7 mouse cellular contexts compared by ENCODE assay signal in the genomic region with DNA sequence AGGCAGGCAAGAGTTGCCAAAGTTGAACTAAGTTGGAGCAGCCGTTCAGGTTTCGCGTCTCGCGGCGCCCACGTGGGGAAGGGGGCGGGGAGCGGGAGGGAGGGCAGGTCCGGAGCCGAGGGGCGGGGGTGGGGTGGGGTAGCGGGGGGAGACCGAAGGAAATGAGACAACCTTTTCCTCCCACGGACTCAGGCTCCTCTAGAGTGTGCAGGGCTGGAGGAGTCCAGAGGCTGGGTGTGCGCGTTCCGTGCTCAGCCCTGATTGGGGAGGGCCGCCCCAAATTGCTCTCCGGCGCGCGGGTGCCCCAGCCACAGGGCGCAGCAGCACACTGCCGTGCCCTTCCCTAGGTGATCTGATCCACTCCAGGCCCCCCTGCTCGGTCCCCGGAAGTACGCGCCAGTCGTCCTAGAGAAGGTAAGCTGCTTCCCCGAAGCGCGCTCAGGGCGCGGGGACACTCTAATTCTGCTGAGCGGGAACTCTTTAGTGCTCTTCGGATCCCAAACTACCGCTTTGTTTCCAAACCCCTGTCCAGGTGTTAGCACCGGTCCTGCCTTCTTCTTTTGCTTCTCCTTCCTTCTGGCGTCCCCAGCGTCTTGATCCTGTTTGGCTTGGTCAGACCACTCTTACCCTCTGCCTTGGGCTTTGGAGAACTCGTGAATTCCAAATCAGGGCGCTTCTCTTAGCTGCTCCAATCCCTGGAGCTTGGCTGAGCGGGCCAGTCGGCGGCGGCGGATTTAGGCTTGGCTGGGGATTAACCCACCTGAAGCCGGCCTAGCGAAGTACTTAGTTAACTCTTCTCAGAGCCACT. TPM values are rescaled to one million over a fixed set of nuclear protein-coding genes. Genes with fewer than 3 reads are reported as not detected.
DNase-seq lines count a peak whose midpoint lies in the region; ATAC-seq and TF ChIP-seq lines count a peak whose summit lies in the region.

No protein-coding gene starts in this region.

- in situ Hi-C loops in Patski (cut with MboI; ENCODE audit: low pct_unique_long_range_greater_than_20kb): loop anchor here (5.0 kb wide), 2 partner anchors 54 to 76 kb away; no protein-coding TSS in a partner anchor

- no peaks in the 10 kb centered on the region for H3K9me3 ChIP-seq in ES-Bruce4 (replicated peaks; ENCODE audit: control insufficient read depth, insufficient read depth, low read length, poor library complexity, severe bottlenecking)
- H3K9me3 ChIP-seq in forebrain, embryonic 12.5 days: no peaks in the 10 kb centered on the region
- no peaks in the 10 kb centered on the region for H3K9me3 ChIP-seq in hindbrain, embryonic 14.5 days (ENCODE audit: control insufficient read depth, low read length)
- no peaks in the 10 kb centered on the region for H3K9me3 ChIP-seq in liver, embryonic 11.5 days (ENCODE audit: control insufficient read depth, low read length)
- no peaks in the 10 kb centered on the region for H3K9me3 ChIP-seq in neural tube, embryonic 11.5 days (ENCODE audit: control insufficient read depth, low read length)

- ATAC-seq in Patski: peak; percentile 68
- peak; percentile 74 for ATAC-seq in forebrain, embryonic 12.5 days (ENCODE audit: low FRiP score)
- ATAC-seq in hindbrain, embryonic 14.5 days (ENCODE audit: low FRiP score): peak; percentile 52; the same call in 1 of the 2 replicates
- ATAC-seq in liver, embryonic 11.5 days (replicated peaks; ENCODE audit: low FRiP score): peak; percentile 29
- ATAC-seq in neural tube, embryonic 11.5 days (ENCODE audit: insufficient read depth, low FRiP score, low TSS enrichment): peak; percentile 42

- WGBS in forebrain, embryonic 12.5 days: under 1% methylated on average over 49 of the region's 50 CpGs
- under 1% methylated on average over 50 of the region's 50 CpGs for WGBS in hindbrain, embryonic 14.5 days
- under 1% methylated on average over 49 of the region's 50 CpGs for WGBS in liver, embryonic 11.5 days
- WGBS in neural tube, embryonic 11.5 days: under 1% methylated on average over 36 of the region's 50 CpGs

- DNase-seq in Patski (ENCODE audit: low read depth, low spot score): no peak
- no peak for DNase-seq in hindbrain, embryonic 14.5 days (ENCODE audit: low spot score)
- peak; percentile 58 for DNase-seq in liver, embryonic 11.5 days (ENCODE audit: low spot score)
- DNase-seq in neural tube, embryonic 11.5 days (ENCODE audit: low spot score): peak; percentile 61
- no peak for DNase-seq in yolk sac, embryonic 10.5 days (ENCODE audit: low spot score)

- TF ChIP-seq CTCF in ES-Bruce4 (IDR thresholded peaks at IDR 0.05; ENCODE audit: low read depth, low read length) (no peak), Patski (IDR thresholded peaks at IDR 0.05) (no peak)

- CTCF ChIA-PET in Patski (lab: Charles Lee): interaction anchor here (1.1 to 9.2 kb wide), 6 partner anchors 13 to 77 kb away, joined by 3 to 73 read pairs (median 7); no protein-coding TSS in a partner anchor

- H3K4me2 ChIP-seq in forebrain, embryonic 12.5 days: peak overlapping the region; percentile 95
- peak overlapping the region; percentile 84 for H3K4me2 ChIP-seq in hindbrain, embryonic 14.5 days (replicated peaks)
- peak overlapping the region; percentile 58 for H3K4me2 ChIP-seq in liver, embryonic 11.5 days
- peak overlapping the region; percentile 92 for H3K4me2 ChIP-seq in neural tube, embryonic 11.5 days (ENCODE audit: low read depth)

- TF ChIP-seq POLR2A in ES-Bruce4 (IDR thresholded peaks at IDR 0.05; ENCODE audit: insufficient read depth, low read length): no peak

- H3K4me1 ChIP-seq in ES-Bruce4 (ENCODE audit: control insufficient read depth, insufficient read depth, low read length): peaks cover 2% of the 10 kb centered on the region
- H3K4me1 ChIP-seq in forebrain, embryonic 12.5 days: peaks cover 20% of the 10 kb centered on the region
- peaks cover 5% of the 10 kb centered on the region; the same call in 1 of the 2 replicates for H3K4me1 ChIP-seq in hindbrain, embryonic 14.5 days (replicated peaks; ENCODE audit: control insufficient read depth, insufficient read depth, low read length)
- H3K4me1 ChIP-seq in liver, embryonic 11.5 days (replicated peaks; ENCODE audit: control insufficient read depth, insufficient read depth, low read length): 0 out of 2 replicates have a peak, but pooled peaks cover 6% of the 10 kb centered on the region
- no peaks in the 10 kb centered on the region for H3K4me1 ChIP-seq in neural tube, embryonic 11.5 days (ENCODE audit: control insufficient read depth, insufficient read depth, low read length)

- H3K36me3 ChIP-seq in ES-Bruce4 (ENCODE audit: control insufficient read depth, insufficient read depth, low read length, poor library complexity, severe bottlenecking): no peaks in the 10 kb centered on the region
- H3K36me3 ChIP-seq in forebrain, embryonic 12.5 days (replicated peaks): no peaks in the 10 kb centered on the region
- H3K36me3 ChIP-seq in hindbrain, embryonic 14.5 days (replicated peaks; ENCODE audit: control insufficient read depth, insufficient read depth): no peaks in the 10 kb centered on the region
- no peaks in the 10 kb centered on the region for H3K36me3 ChIP-seq in liver, embryonic 11.5 days (ENCODE audit: control insufficient read depth, insufficient read depth, low read length)
- H3K36me3 ChIP-seq in neural tube, embryonic 11.5 days (ENCODE audit: control insufficient read depth, insufficient read depth, low read length): no peaks in the 10 kb centered on the region

- POLR2A ChIA-PET in Patski (lab: Charles Lee): interaction anchor here (0.8 to 4.9 kb wide), 5 partner anchors 11 to 77 kb away, joined by 3 to 31 read pairs (median 8); no protein-coding TSS in a partner anchor

- H3K4me3 ChIP-seq in ES-Bruce4 (ENCODE audit: low read depth, low read length): peak overlapping the region; percentile 55
- peak overlapping the region; percentile 54 for H3K4me3 ChIP-seq in forebrain, embryonic 12.5 days (replicated peaks)
- H3K4me3 ChIP-seq in hindbrain, embryonic 14.5 days (replicated peaks; ENCODE audit: low read length): peak overlapping the region; percentile 41
- peak overlapping the region; percentile 46 for H3K4me3 ChIP-seq in liver, embryonic 11.5 days (ENCODE audit: low read depth, low read length)
- peak overlapping the region; percentile 43 for H3K4me3 ChIP-seq in neural tube, embryonic 11.5 days (ENCODE audit: low read depth, low read length)

- no peak for TF ChIP-seq EP300 in ES-Bruce4 (IDR thresholded peaks at IDR 0.05; ENCODE audit: insufficient read depth, low read depth, low read length)

- H3K27me3 ChIP-seq in ES-Bruce4 (ENCODE audit: control insufficient read depth, insufficient read depth, low read length, poor library complexity, severe bottlenecking) (no peaks in the 10 kb centered on the region), Patski (no peaks in the 10 kb centered on the region)
- peaks cover 59% of the 10 kb centered on the region for H3K27me3 ChIP-seq in forebrain, embryonic 12.5 days
- peaks cover 46% of the 10 kb centered on the region for H3K27me3 ChIP-seq in hindbrain, embryonic 14.5 days (ENCODE audit: control insufficient read depth, insufficient read depth, low read length)
- peaks cover 31% of the 10 kb centered on the region for H3K27me3 ChIP-seq in liver, embryonic 11.5 days (replicated peaks; ENCODE audit: control insufficient read depth, insufficient read depth, low read length)
- H3K27me3 ChIP-seq in neural tube, embryonic 11.5 days (ENCODE audit: control insufficient read depth, insufficient read depth, low read length): peaks cover 4% of the 10 kb centered on the region; the same call in 1 of the 2 replicates

- H3K27ac ChIP-seq in ES-Bruce4 (ENCODE audit: insufficient read depth, low read length): no peak overlapping the region
- H3K27ac ChIP-seq in forebrain, embryonic 12.5 days: no peak overlapping the region
- H3K27ac ChIP-seq in hindbrain, embryonic 14.5 days: no peak overlapping the region
- H3K27ac ChIP-seq in liver, embryonic 11.5 days (ENCODE audit: low read depth, low read length): no peak overlapping the region
- no peak overlapping the region for H3K27ac ChIP-seq in neural tube, embryonic 11.5 days (ENCODE audit: low read depth, low read length)

- H3K9ac ChIP-seq in ES-Bruce4 (ENCODE audit: low read depth, poor library complexity, severe bottlenecking): peak overlapping the region; percentile 66
- H3K9ac ChIP-seq in forebrain, embryonic 12.5 days: peak overlapping the region; percentile 57
- H3K9ac ChIP-seq in hindbrain, embryonic 14.5 days: peak overlapping the region; percentile 44; the same call in 1 of the 2 replicates
- H3K9ac ChIP-seq in liver, embryonic 11.5 days (ENCODE audit: low read depth, low read length): peak overlapping the region; percentile 52; the same call in 1 of the 2 replicates
- H3K9ac ChIP-seq in neural tube, embryonic 11.5 days (ENCODE audit: low read length): peak overlapping the region; percentile 51

RNA-seq across cellular contexts. Expression of gene Eva1a, which starts 0.8 kb away (rescaled TPM):
- polyA plus RNA-seq in ES-Bruce4 (2011; ENCODE audit: insufficient read depth, insufficient read length, low read depth, missing spikeins): 0.79 and 2.2 TPM in 2 replicates
- polyA plus RNA-seq in Patski (2021): 48.0 TPM
- 2.0 and 3.0 TPM in 2 replicates for polyA plus RNA-seq in forebrain, embryonic 12.5 days (2016; fragmentation: Nextera tagmentation; extraction: Ambion mirVana)
- polyA plus RNA-seq in hindbrain, embryonic 14.5 days (2014; fragmentation: Nextera tagmentation; extraction: Ambion mirVana): 0.64 and 0.80 TPM in 2 replicates
- 4.2 and 4.6 TPM in 2 replicates for polyA plus RNA-seq in liver, embryonic 11.5 days (2014; fragmentation: Nextera tagmentation; extraction: Ambion mirVana)
- 4.7 and 4.8 TPM in 2 replicates for polyA plus RNA-seq in neural tube, embryonic 11.5 days (2014; fragmentation: Nextera tagmentation; extraction: Ambion mirVana)

Comparison
In these comparisons a context has a peak if more than half of its experiments do, and no peak if none do; other contexts are left out.
1. DNase-seq: peak in liver, embryonic 11.5 days (single experiment) and neural tube, embryonic 11.5 days (single experiment); none in Patski (single experiment), hindbrain, embryonic 14.5 days (single experiment) and yolk sac, embryonic 10.5 days (single experiment).
2. Peak in every context shown above with its lines, with median percentiles within 50 percentile points of each other: H3K4me3 ChIP-seq, H3K9ac ChIP-seq, ATAC-seq and H3K4me2 ChIP-seq.